Mouse (Mus musculus): ENCODE data around the gene Stau1. TPM values are rescaled to one million over a fixed set of nuclear protein-coding genes. Genes with fewer than 3 reads are reported as not detected.

Gene Stau1
- total RNA-seq, 2 experiments from 2014 or later: 63.1 to 64.5 TPM

GRCm38 (mm10) chr2:166935582-166935981 lies 60.5 kb downstream of the Stau1 start:
- DNase-seq (ENCODE audit: low spot score in 2 of 2): no peak

- no peak for DNase-seq (ENCODE audit: low spot score in 2 of 2)
These were observed 61.7 kb downstream of the Stau1 start for GRCm38 (mm10) chr2:166934416-166934815.

- DNase-seq (ENCODE audit: low spot score in 2 of 2): no peak
These were observed 62.2 kb downstream of the Stau1 start for GRCm38 (mm10) chr2:166933943-166934342.

GRCm38 (mm10) chr2:166923971-166924370 lies 72.1 kb downstream of the Stau1 start:
- DNase-seq (ENCODE audit: low spot score in 2 of 2): no peak

- no peak for DNase-seq (ENCODE audit: low spot score in 2 of 2)
These were observed 85.6 kb downstream of the Stau1 start for GRCm38 (mm10) chr2:166910536-166910935.

- no peak for DNase-seq (ENCODE audit: low spot score in 2 of 2)
These were observed 86.4 kb downstream of the Stau1 start for GRCm38 (mm10) chr2:166909729-166910128.

DNA sequence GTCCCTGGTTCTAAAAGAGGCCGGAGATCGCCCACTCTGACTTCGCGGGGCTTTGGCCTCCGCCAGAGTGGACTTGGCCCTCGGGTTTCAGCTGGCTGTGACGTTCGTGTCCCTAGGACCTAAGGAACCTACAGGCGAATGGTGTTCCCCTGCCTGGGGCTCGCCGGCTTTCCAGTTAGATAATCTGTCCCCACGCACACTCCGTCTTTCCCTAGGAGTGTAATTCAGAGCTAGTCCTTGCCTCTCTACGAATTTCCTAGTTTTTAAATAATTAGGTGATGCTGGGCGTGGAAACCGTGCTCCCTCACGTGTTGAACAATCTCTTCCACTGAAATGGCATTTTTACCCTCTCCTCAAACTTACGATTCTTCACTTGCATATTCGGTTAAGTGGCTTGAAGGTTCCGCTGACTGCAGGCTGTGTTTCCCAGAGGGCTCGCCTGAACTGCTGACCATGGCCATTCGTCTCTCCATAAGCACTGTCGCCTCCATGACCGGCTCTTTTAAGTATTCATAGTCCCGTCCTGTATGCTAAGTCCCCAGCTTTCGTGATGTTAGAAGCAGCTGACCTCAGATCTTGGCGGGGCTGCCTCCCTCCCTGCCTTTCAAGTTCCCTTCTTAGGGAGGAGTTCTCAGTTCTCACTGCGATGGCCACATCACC lies 89.4 kb downstream of the Stau1 start:
- peak in 1 of 2 experiments; percentile 15 for DNase-seq (ENCODE audit: low spot score in 2 of 2)

- DNase-seq (ENCODE audit: low spot score in 2 of 2): peak; percentile 98 to 99
These were observed 90.2 kb downstream of the Stau1 start, which contains the start of gene Cse1l for GRCm38 (mm10) chr2:166905711-166906522. TSS of gene Cse1l (plus strand) at chr2:166906040.

DNA sequence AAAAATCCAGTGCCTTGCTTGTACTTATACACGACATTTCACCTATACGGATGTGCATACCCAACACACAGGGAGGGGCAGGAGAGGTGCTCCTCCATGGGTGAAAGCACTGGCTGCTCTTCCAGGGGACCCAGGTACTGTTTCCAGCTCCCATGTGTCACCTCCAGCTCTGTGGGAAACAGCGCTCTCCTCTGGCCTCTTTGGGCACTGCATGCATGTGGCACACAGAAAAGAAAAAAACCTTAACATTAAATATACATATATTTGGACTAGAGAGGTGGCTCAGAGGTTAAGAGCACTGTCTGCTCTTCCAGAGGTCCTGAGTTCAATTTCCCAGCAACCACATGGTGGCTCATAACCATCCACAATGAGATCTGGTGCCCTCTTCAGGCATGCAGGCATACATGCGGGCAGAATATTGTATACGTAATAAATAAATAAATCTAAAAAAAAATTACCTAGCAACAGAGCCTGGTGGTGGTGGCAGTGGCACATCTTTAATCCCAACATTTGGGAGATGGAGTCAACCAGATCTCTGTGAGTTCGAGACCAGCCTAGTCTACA lies 92.3 kb downstream of the Stau1 start:
- DNase-seq (ENCODE audit: low spot score in 2 of 2): no peak

GRCm38 (mm10) chr2:166900792-166901505 lies 95.2 kb downstream of the Stau1 start:
- DNase-seq (ENCODE audit: low spot score in 2 of 2): no peak

DNA sequence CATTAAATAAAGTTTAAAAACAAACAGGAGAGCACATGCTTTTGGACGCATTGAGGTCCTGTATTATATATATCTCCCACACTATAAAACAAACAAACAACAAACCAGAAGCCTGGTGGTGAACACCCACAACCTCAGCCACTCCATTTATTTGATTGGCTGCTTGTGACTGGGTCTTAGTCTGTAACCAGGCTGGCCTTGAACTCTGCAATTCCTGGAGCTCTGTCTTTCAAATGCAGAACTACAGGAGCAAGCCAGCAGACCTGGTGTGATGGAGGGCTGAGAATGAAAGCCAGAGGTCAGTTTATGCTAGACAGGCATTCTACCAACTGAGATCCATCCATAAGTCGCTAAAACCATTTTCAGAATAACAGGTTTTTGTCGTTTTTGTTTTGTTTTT lies 96.4 kb downstream of the Stau1 start:
- no peak for DNase-seq (ENCODE audit: low spot score in 2 of 2)

GRCm38 (mm10) chr2:166899161-166899560 lies 96.9 kb downstream of the Stau1 start:
- no peak for DNase-seq (ENCODE audit: low spot score in 2 of 2)

Other genes with a start within 250 kb of the Stau1 start
- gene Trp53rkb, start 203.8 kb downstream of the Stau1 start, total RNA-seq (2021): 1 to 10 TPM; 4.3 to 4.8 TPM
- gene Arfgef2, start 190.7 kb downstream of the Stau1 start, total RNA-seq (2021): 10 to 100 TPM; 22.4 to 24.8 TPM
- gene Cse1l, start 90.3 kb downstream of the Stau1 start, total RNA-seq (2021): 10 to 100 TPM; 52.9 to 53.8 TPM
- 10 to 100 TPM; 19.1 to 22.9 TPM for gene Ddx27, start 18.9 kb upstream of the Stau1 start, total RNA-seq (2021)
- 10 to 100 TPM; 17.9 to 18.6 TPM for gene Znfx1, start 66.7 kb upstream of the Stau1 start, total RNA-seq (2021)
- 10 to 100 TPM; 38.0 to 42.7 TPM for gene Kcnb1, start 193.9 kb upstream of the Stau1 start, total RNA-seq (2021)
- 10 to 100 TPM; 26.8 to 27.1 TPM for gene Ptgis, start 244.3 kb upstream of the Stau1 start, total RNA-seq (2021)